Mouse (Mus musculus) mouse embryonic stem cell (cell line): ENCODE data around the gene Bbs1.

Source experiments
- in situ Hi-C, 2 experiments: fragments of 300-500 bp; cut with MboI; formaldehyde crosslinking; loops; 1 replicate in 1 of 2; 3 replicates in 1 of 2; pipeline ENCODE4 v1.14.3; 2019 to 2020; ENCODE audit warnings: low sequenced_read_pairs in 2 of 2, low pct_unique_long_range_greater_than_20kb in 1 of 2, mixed read lengths in 1 of 2; ENCODE audit not compliant: unreplicated experiment in 1 of 2

Bbs1 gene

GRCm38 (mm10) chr19:4896780-4897520 is 9.5 kb downstream of the Bbs1 start:
- in situ Hi-C loops = no loop called here

- in situ Hi-C loops = no loop called here
These were observed 14.6 kb downstream of the Bbs1 start for GRCm38 (mm10) chr19:4891798-4892197.

- in situ Hi-C loops = no loop called here
These were observed 16.6 kb downstream of the Bbs1 start for GRCm38 (mm10) chr19:4889791-4890190.

GRCm38 (mm10) chr19:4883961-4884360 is 22.5 kb downstream of the Bbs1 start:
- in situ Hi-C loops = no loop called here

- in situ Hi-C loops = no loop called here
These were observed 27.1 kb downstream of the Bbs1 start for GRCm38 (mm10) chr19:4879324-4879703.

- in situ Hi-C loops = no loop called here
These were observed 27.8 kb downstream of the Bbs1 start, which contains the start of gene Zdhhc24 for GRCm38 (mm10) chr19:4878405-4879323. TSS of gene Zdhhc24 (plus strand) at chr19:4878668.

- in situ Hi-C loops = no loop called here
These were observed 28.6 kb downstream of the Bbs1 start, which contains the start of gene Actn3 for GRCm38 (mm10) chr19:4877785-4878184. TSS of gene Actn3 (minus strand) at chr19:4877909.

GRCm38 (mm10) chr19:4876755-4877154 is 29.7 kb downstream of the Bbs1 start:
- in situ Hi-C loops = no loop called here

- in situ Hi-C loops = no loop called here
These were observed 30.2 kb downstream of the Bbs1 start for GRCm38 (mm10) chr19:4876241-4876640.

- in situ Hi-C loops = loop anchor here (25.0 kb wide), 1 partner anchor 237 kb away; the partner anchor contains the start of gene Rce1 (in 2 of the 2)
These were observed 31.8 kb downstream of the Bbs1 start for GRCm38 (mm10) chr19:4874613-4875012.

GRCm38 (mm10) chr19:4865147-4865546 is 41.3 kb downstream of the Bbs1 start:
- in situ Hi-C loops = loop anchor here (25.0 kb wide), 1 partner anchor 228 kb away; the partner anchor contains the start of gene Rce1 (in 2 of the 2)

GRCm38 (mm10) chr19:4863048-4863447 is 43.4 kb downstream of the Bbs1 start:
- in situ Hi-C loops = loop anchor here (25.0 kb wide), 1 partner anchor 226 kb away; the partner anchor contains the start of gene Rce1 (in 2 of the 2)

GRCm38 (mm10) chr19:4859081-4859480 is 47.3 kb downstream of the Bbs1 start:
- in situ Hi-C loops = loop anchor here (25.0 kb wide), 1 partner anchor 222 kb away; the partner anchor contains the start of gene Rce1 (in 2 of the 2)

- in situ Hi-C loops = loop anchor here (25.0 kb wide), 1 partner anchor 219 kb away; the partner anchor contains the start of gene Rce1 (in 2 of the 2)
These were observed 50.5 kb downstream of the Bbs1 start for GRCm38 (mm10) chr19:4855951-4856350.

GRCm38 (mm10) chr19:4855470-4855820 is 51.0 kb downstream of the Bbs1 start:
- in situ Hi-C loops = loop anchor here (25.0 kb wide), 1 partner anchor 218 kb away; the partner anchor contains the start of gene Rce1 (in 2 of the 2)

- in situ Hi-C loops = loop anchor here (25.0 kb wide), 1 partner anchor 218 kb away; the partner anchor contains the start of gene Rce1 (in 2 of the 2)
These were observed 51.6 kb downstream of the Bbs1 start, which contains the start of gene Ctsf for GRCm38 (mm10) chr19:4854552-4855469. TSS of gene Ctsf (plus strand) at chr19:4855130.

GRCm38 (mm10) chr19:4850281-4850680 is 56.1 kb downstream of the Bbs1 start:
- in situ Hi-C loops = loop anchor here (25.0 kb wide), 1 partner anchor 213 kb away; the partner anchor contains the start of gene Rce1 (in 2 of the 2)

GRCm38 (mm10) chr19:4849800-4850199 is 56.6 kb downstream of the Bbs1 start:
- in situ Hi-C loops = loop anchor here (25.0 kb wide), 1 partner anchor 212 kb away; the partner anchor contains the start of gene Rce1 (in 2 of the 2)
